Mouse (Mus musculus): Measurements from ENCODE around the gene Dennd6b. TPM values are rescaled to one million over a fixed set of nuclear protein-coding genes. Genes with fewer than 3 reads are reported as not detected.
A peak's percentile ranks its signal among the peaks of the same experiment; 100 is the strongest.

Gene Dennd6b
- total and polyA plus RNA-seq, 3 experiments, result 4.1 to 9.1 (median 9.0) TPM

- no peak for TF ChIP-seq MXI1 (IDR thresholded peaks at IDR 0.05; ENCODE audit: low read depth, low read length)
- no peak for TF ChIP-seq ZC3H11A (IDR thresholded peaks at IDR 0.05; ENCODE audit: low read depth, low read length)
- TF ChIP-seq POLR2AphosphoS2 (IDR thresholded peaks at IDR 0.05; ENCODE audit: low read depth, low read length), result no peak
- no peak for TF ChIP-seq MYC (IDR thresholded peaks at IDR 0.05; ENCODE audit: low read depth, low read length)
- TF ChIP-seq RCOR1 (conservative IDR thresholded peaks at IDR 0.05; ENCODE audit: low read depth, low read length), result no peak
- no peak for TF ChIP-seq JUN (IDR thresholded peaks at IDR 0.05; ENCODE audit: insufficient read depth, low read depth, low read length)
- TF ChIP-seq KAT2A (IDR thresholded peaks at IDR 0.05; ENCODE audit: insufficient replicate concordance, low read length), result no peak
- no peak for TF ChIP-seq GABPA (IDR thresholded peaks at IDR 0.05; ENCODE audit: insufficient replicate concordance, low read depth, low read length)
- no peak for TF ChIP-seq ZNF384 (IDR thresholded peaks at IDR 0.05; ENCODE audit: low read depth, low read length)
- TF ChIP-seq HCFC1 (IDR thresholded peaks at IDR 0.05; ENCODE audit: low read depth, low read length), result no peak
- TF ChIP-seq TCF12 (IDR thresholded peaks at IDR 0.05; ENCODE audit: low read depth, low read length), result no peak
- no peak for TF ChIP-seq MAX (IDR thresholded peaks at IDR 0.05; ENCODE audit: low read length)
- TF ChIP-seq JUND (conservative IDR thresholded peaks at IDR 0.05; ENCODE audit: low read depth, low read length), result no peak
- no peak for TF ChIP-seq ZKSCAN1 (IDR thresholded peaks at IDR 0.05; ENCODE audit: borderline replicate concordance, low read depth, low read length)
- no peak for TF ChIP-seq ELF1 (IDR thresholded peaks at IDR 0.05; ENCODE audit: low read depth, low read length)
- no peak for TF ChIP-seq SIN3A (IDR thresholded peaks at IDR 0.05; ENCODE audit: low read length)
- TF ChIP-seq ETS1 (conservative IDR thresholded peaks at IDR 0.05; ENCODE audit: low read depth, low read length), result no peak
- no peak overlapping the region for H3K27ac ChIP-seq (ENCODE audit: insufficient read depth, low read depth)
- H3K9me3 ChIP-seq (replicated peaks; ENCODE audit: low read length), result no peaks in the 10 kb centered on the region
- in situ Hi-C loops (cut with MboI; ENCODE audit: low pct_ligation_motif_present, low pct_unique_long_range_greater_than_20kb, low sequenced_read_pairs), result no loop called here
- H3K79me2 ChIP-seq (replicated peaks; ENCODE audit: control insufficient read depth, extremely low read depth, insufficient read depth, poor library complexity, severe bottlenecking), result no peaks in the 10 kb centered on the region
- dilution Hi-C loops (cut with MboI; ENCODE audit: extremely low pct_ligation_motif_present, extremely low pct_unique_long_range_greater_than_20kb, low sequenced_read_pairs), result no loop called here
- no peak overlapping the region for H3K4me3 ChIP-seq (replicated peaks in 1 of 3; ENCODE audit: low read depth in 2 of 3, low read length in 2 of 3, poor library complexity in 1 of 3)
- no peak for DNase-seq (ENCODE audit: extremely low read depth)
- no peak overlapping the region for H3K4me2 ChIP-seq (ENCODE audit: insufficient read depth, low read depth, poor library complexity, severe bottlenecking)
- H3K27me3 ChIP-seq (replicated peaks), result peaks cover 3% of the 10 kb centered on the region
- no peak overlapping the region for H3K9ac ChIP-seq (ENCODE audit: insufficient read depth, low read depth)
- H3K36me3 ChIP-seq (replicated peaks in 1 of 2; ENCODE audit: control insufficient read depth in 1 of 2, insufficient read depth in 1 of 2, low read length in 1 of 2), result peaks cover 62 to 69% of the 10 kb centered on the region in 2 experiments
- H3K4me1 ChIP-seq (ENCODE audit: control insufficient read depth in 1 of 2, insufficient read depth in 2 of 2), result peaks cover 0 to 14% of the 10 kb centered on the region in 2 experiments; a peak in 2 of 4 replicates
Measured at GRCm38 (mm10) chr15:89158516-89158915, 37.8 kb downstream of the Dennd6b start.

GRCm38 (mm10) chr15:89157954-89158353 is 38.3 kb downstream of the Dennd6b start:
- peaks cover 3% of the 10 kb centered on the region for H3K27me3 ChIP-seq (replicated peaks)
- peaks cover 62 to 67% of the 10 kb centered on the region in 2 experiments for H3K36me3 ChIP-seq (replicated peaks in 1 of 2; ENCODE audit: control insufficient read depth in 1 of 2, insufficient read depth in 1 of 2, low read length in 1 of 2)
- no peak overlapping the region for H3K4me2 ChIP-seq (ENCODE audit: insufficient read depth, low read depth, poor library complexity, severe bottlenecking)
- dilution Hi-C loops (cut with MboI; ENCODE audit: extremely low pct_ligation_motif_present, extremely low pct_unique_long_range_greater_than_20kb, low sequenced_read_pairs) (no loop called here), in situ Hi-C loops (cut with MboI; ENCODE audit: low pct_ligation_motif_present, low pct_unique_long_range_greater_than_20kb, low sequenced_read_pairs) (no loop called here)
- H3K4me1 ChIP-seq (ENCODE audit: control insufficient read depth in 1 of 2, insufficient read depth in 2 of 2), result peaks cover 0 to 14% of the 10 kb centered on the region in 2 experiments; a peak in 2 of 4 replicates
- TF ChIP-seq RAD21 (IDR thresholded peaks at IDR 0.05; ENCODE audit: low read depth, low read length), result peak; percentile 67
- TF ChIP-seq MXI1 (IDR thresholded peaks at IDR 0.05; ENCODE audit: low read depth, low read length), result no peak
- no peak for TF ChIP-seq SIN3A (IDR thresholded peaks at IDR 0.05; ENCODE audit: low read length)
- no peak for TF ChIP-seq PAX5 (IDR thresholded peaks at IDR 0.05; ENCODE audit: low read length)
- no peak for TF ChIP-seq USF2 (conservative IDR thresholded peaks at IDR 0.05; ENCODE audit: low read depth, low read length)
- no peak for TF ChIP-seq MAFK (IDR thresholded peaks at IDR 0.05; ENCODE audit: insufficient replicate concordance, low read length)
- TF ChIP-seq HCFC1 (IDR thresholded peaks at IDR 0.05; ENCODE audit: low read depth, low read length), result no peak
- TF ChIP-seq TBP (conservative IDR thresholded peaks at IDR 0.05; ENCODE audit: low read depth, low read length), result no peak
- no peak for TF ChIP-seq USF1 (IDR thresholded peaks at IDR 0.05; ENCODE audit: low read depth, low read length)
- no peak for TF ChIP-seq NELFE (IDR thresholded peaks at IDR 0.05; ENCODE audit: low read depth, low read length)
- TF ChIP-seq MYC (IDR thresholded peaks at IDR 0.05; ENCODE audit: low read depth, low read length), result no peak
- TF ChIP-seq E2F4 (IDR thresholded peaks at IDR 0.05; ENCODE audit: insufficient replicate concordance, low read depth, low read length), result no peak
- TF ChIP-seq NRF1 (IDR thresholded peaks at IDR 0.05; ENCODE audit: low read depth, low read length), result no peak
- no peak for TF ChIP-seq EP300 (IDR thresholded peaks at IDR 0.05; ENCODE audit: low read length)
- no peak for TF ChIP-seq ELF1 (IDR thresholded peaks at IDR 0.05; ENCODE audit: low read depth, low read length)
- TF ChIP-seq CHD1 (IDR thresholded peaks at IDR 0.05; ENCODE audit: low read depth, low read length), result no peak
- no peak for TF ChIP-seq BHLHE40 (IDR thresholded peaks at IDR 0.05; ENCODE audit: low read depth, low read length)
- no peak for TF ChIP-seq MAX (IDR thresholded peaks at IDR 0.05; ENCODE audit: low read length)
- TF ChIP-seq SMC3 (IDR thresholded peaks at IDR 0.05; ENCODE audit: low read depth, low read length), result peak; percentile 84
- TF ChIP-seq CTCF (conservative IDR thresholded peaks at IDR 0.05 in 1 of 2, IDR thresholded peaks at IDR 0.05 in 1 of 2; ENCODE audit: low read depth in 2 of 2, low read length in 2 of 2), result peak; percentile 78 to 79
- no peak for TF ChIP-seq KAT2A (IDR thresholded peaks at IDR 0.05; ENCODE audit: insufficient replicate concordance, low read length)
- TF ChIP-seq ZC3H11A (IDR thresholded peaks at IDR 0.05; ENCODE audit: low read depth, low read length), result no peak
- TF ChIP-seq MEF2A (IDR thresholded peaks at IDR 0.05; ENCODE audit: borderline replicate concordance, low read depth, low read length), result no peak
- no peak for TF ChIP-seq CHD2 (IDR thresholded peaks at IDR 0.05; ENCODE audit: low read length)
- H3K79me2 ChIP-seq (replicated peaks; ENCODE audit: control insufficient read depth, extremely low read depth, insufficient read depth, poor library complexity, severe bottlenecking), result no peaks in the 10 kb centered on the region
- no peaks in the 10 kb centered on the region for H3K9me3 ChIP-seq (replicated peaks; ENCODE audit: low read length)
- H3K4me3 ChIP-seq (replicated peaks in 1 of 3; ENCODE audit: low read depth in 2 of 3, low read length in 2 of 3, poor library complexity in 1 of 3), result no peak overlapping the region
- H3K27ac ChIP-seq (ENCODE audit: insufficient read depth, low read depth), result no peak overlapping the region
- H3K9ac ChIP-seq (ENCODE audit: insufficient read depth, low read depth), result no peak overlapping the region
- peak; percentile 88 for DNase-seq (ENCODE audit: extremely low read depth)

Measured in CH12.LX (cell line).